Mouse (Mus musculus) cerebellum, adult 2 months (tissue): ENCODE data around the gene Helt.

Experiments
- CTCF ChIP-seq: fragments of 200-500 bp; IDR thresholded peaks from 2 replicates; pipeline ENCODE4 v1.5.1; 2011; ENCODE audit warnings: low read depth, mild to moderate bottlenecking, control low read depth, low read length, moderate library complexity, borderline replicate concordance; ENCODE audit not compliant: insufficient read depth
- POLR2A ChIP-seq: fragments of 200-500 bp; IDR thresholded peaks from 2 replicates; pipeline ENCODE4 v1.6.1; 2011; ENCODE audit warnings: low read length, control low read depth, borderline replicate concordance; ENCODE audit not compliant: insufficient read depth

DNA sequence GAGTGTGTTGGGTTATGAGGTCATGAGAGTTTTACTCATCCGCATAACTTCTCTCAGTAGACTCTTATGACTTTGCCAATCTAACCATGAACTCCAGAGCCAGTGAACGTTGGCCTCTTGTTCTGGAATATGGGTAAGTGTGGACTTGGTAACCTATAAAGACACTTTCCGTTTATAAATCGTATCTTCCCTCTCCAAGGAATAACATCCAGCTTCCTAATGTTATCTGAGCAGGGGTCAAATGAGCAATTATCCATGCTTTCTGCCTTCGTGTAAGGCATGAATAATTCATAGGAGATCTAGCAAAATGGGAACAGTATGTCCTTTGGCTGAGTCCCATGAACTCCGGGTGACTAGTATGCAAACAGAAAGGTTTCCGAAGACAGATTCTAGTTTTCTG lies 22.7 kb upstream of the Helt start:
- TF ChIP-seq CTCF (no peak), POLR2A (no peak)
